Mouse (Mus musculus) megakaryocyte, embryonic 14.5 days (primary cell): Measurements from ENCODE around the gene Tcaim.

Source experiments
- FLI1 ChIP-seq: IDR thresholded peaks from 2 replicates; pipeline ENCODE4 v1.6.1; 2012; ENCODE audit warnings: low read length, inconsistent platforms, mixed read lengths
- GATA1 ChIP-seq: IDR thresholded peaks from 3 replicates; pipeline ENCODE4 v1.6.1; 2012; ENCODE audit warnings: mixed read lengths, low read length, inconsistent platforms, borderline replicate concordance

DNA sequence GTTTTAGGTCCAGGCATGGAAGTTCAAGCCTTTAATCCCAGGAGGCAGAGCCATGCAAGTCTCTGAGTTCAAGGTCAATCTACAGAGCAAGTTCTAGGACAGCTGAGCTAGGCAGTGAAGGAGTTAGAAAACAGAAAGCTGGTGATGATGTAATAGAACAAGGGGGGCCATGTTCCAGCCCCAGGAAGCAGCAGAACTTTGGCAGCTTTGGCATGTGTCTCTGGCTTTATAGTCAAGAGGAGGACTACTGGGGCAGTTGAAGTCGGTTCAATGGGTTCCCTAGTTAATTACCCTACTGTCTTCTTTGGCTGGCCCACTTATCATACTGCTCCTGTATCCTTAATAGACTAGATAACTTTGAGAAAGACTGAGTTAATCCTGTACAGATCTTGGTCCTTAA, 69.3 kb downstream of the Tcaim start:
- no peak for TF ChIP-seq GATA1
- TF ChIP-seq FLI1, result no peak
